ENCODE assay signal across 20 mouse cellular contexts in genomic region chr17:14578194-14578593, GRCm38 (mm10).
"Had no signal": no experiment of that assay in that cellular context is flagged by ENCODE, and none has a peak within 500 bp of the region (broad histone marks: within the 10 kb centered on the region; RNA-seq: fewer than 3 reads in every experiment).

No protein-coding gene starts in this region.

- ATAC-seq: liver, embryonic 12.5 days had no signal

- DNase-seq: kidney, adult 11 months; kidney, adult 8-10 months; kidney, postnatal 10 days; kidney, postnatal 36 days; layer of hippocampus, postnatal 36 days; liver; lung, adult 18-20 months; lung, postnatal 10 days; lung, postnatal 36 days; midbrain, embryonic 14.5 days; thymus, adult 2 months; thymus, postnatal 14 days; thymus, postnatal 4 days had no signal

- H3K27ac ChIP-seq: kidney, embryonic 15.5 days; left cerebral cortex, adult 2 months; liver, embryonic 12.5 days; liver, embryonic 15.5 days; lung, embryonic 15.5 days; midbrain, embryonic 10.5 days had no signal

- H3K4me1 ChIP-seq: kidney, embryonic 15.5 days; liver, embryonic 12.5 days; liver, embryonic 15.5 days; lung, embryonic 15.5 days; megakaryocyte, embryonic 14.5 days; midbrain, embryonic 10.5 days had no signal

- H3K4me3 ChIP-seq: kidney, embryonic 15.5 days; left cerebral cortex, adult 2 months; liver, embryonic 12.5 days; liver, embryonic 15.5 days; lung, embryonic 15.5 days; megakaryocyte, embryonic 14.5 days; midbrain, embryonic 10.5 days had no signal

- H3K9ac ChIP-seq: kidney, embryonic 15.5 days; liver, embryonic 12.5 days; liver, embryonic 15.5 days; lung, embryonic 15.5 days had no signal

- H3K4me2 ChIP-seq: kidney, embryonic 15.5 days; liver, embryonic 12.5 days; liver, embryonic 15.5 days; lung, embryonic 15.5 days had no signal

- H3K36me3 ChIP-seq: kidney, embryonic 15.5 days; liver, embryonic 12.5 days; liver, embryonic 15.5 days; lung, embryonic 15.5 days; midbrain, embryonic 10.5 days had no signal

- H3K9me3 ChIP-seq: kidney, embryonic 15.5 days; liver, embryonic 12.5 days; liver, embryonic 15.5 days; lung, embryonic 15.5 days; megakaryocyte, embryonic 14.5 days; midbrain, embryonic 10.5 days had no signal

- H3K27me3 ChIP-seq: kidney, embryonic 15.5 days; liver, embryonic 12.5 days; liver, embryonic 15.5 days; lung, embryonic 15.5 days; megakaryocyte, embryonic 14.5 days had no signal
